In genomic region chr12:72628751-72629150, GRCm38 (mm10) we compare ENCODE assay signal across 39 mouse cellular contexts. TPM values are rescaled to one million over a fixed set of nuclear protein-coding genes. Genes with fewer than 3 reads are reported as not detected.
"Had no signal": no experiment of that assay in that cellular context is flagged by ENCODE, and none has a peak within 500 bp of the region (broad histone marks: within the 10 kb centered on the region; RNA-seq: fewer than 3 reads in every experiment).

No protein-coding gene starts in this region.

- H3K27ac ChIP-seq: embryonic facial prominence, embryonic 10.5 days; embryonic facial prominence, embryonic 12.5 days; embryonic facial prominence, embryonic 13.5 days; embryonic facial prominence, embryonic 15.5 days; forebrain, embryonic 10.5 days; forebrain, embryonic 12.5 days; forebrain, embryonic 13.5 days; forebrain, embryonic 15.5 days; gastrocnemius, adult 2 months; heart, adult 2 months had no signal

- H3K4me2 ChIP-seq: embryonic facial prominence, embryonic 12.5 days; embryonic facial prominence, embryonic 13.5 days; embryonic facial prominence, embryonic 15.5 days; forebrain, embryonic 12.5 days; forebrain, embryonic 13.5 days; forebrain, embryonic 15.5 days had no signal

- H3K9me3 ChIP-seq: embryonic facial prominence, embryonic 10.5 days; embryonic facial prominence, embryonic 12.5 days; embryonic facial prominence, embryonic 13.5 days; embryonic facial prominence, embryonic 15.5 days; forebrain, embryonic 10.5 days; forebrain, embryonic 13.5 days; forebrain, embryonic 15.5 days had no signal

- H3K4me3 ChIP-seq: embryonic facial prominence, embryonic 10.5 days; embryonic facial prominence, embryonic 12.5 days; embryonic facial prominence, embryonic 13.5 days; embryonic facial prominence, embryonic 15.5 days; erythroblast, embryonic 14.5 days; forebrain, embryonic 10.5 days; forebrain, embryonic 12.5 days; forebrain, embryonic 13.5 days; forebrain, embryonic 15.5 days; gastrocnemius, adult 2 months; heart, adult 2 months had no signal

- H3K36me3 ChIP-seq: embryonic facial prominence, embryonic 10.5 days; embryonic facial prominence, embryonic 12.5 days; embryonic facial prominence, embryonic 13.5 days; embryonic facial prominence, embryonic 15.5 days; forebrain, embryonic 10.5 days; forebrain, embryonic 12.5 days; forebrain, embryonic 15.5 days had no signal

- H3K27me3 ChIP-seq: embryonic facial prominence, embryonic 12.5 days; embryonic facial prominence, embryonic 13.5 days; embryonic facial prominence, embryonic 15.5 days; forebrain, embryonic 12.5 days; forebrain, embryonic 13.5 days; forebrain, embryonic 15.5 days had no signal

- DNase-seq: cerebellum, adult 18-20 months; cerebellum, adult 2 months; cerebellum, adult 8-10 months; cerebellum, adult 9-10 months; cerebellum, adult 9-11 months; cerebellum, postnatal 10 days; cerebellum, postnatal 14 days; cerebellum, postnatal 25 days; cerebellum, postnatal 36 days; embryo, embryonic 11 days; forebrain, postnatal 0 days; gastrocnemius, adult 2 months; gastrocnemius, postnatal 10 days; gastrocnemius, postnatal 14 days; gastrocnemius, postnatal 25 days; gastrocnemius, postnatal 36 days; heart, adult 2 months had no signal

- H3K4me1 ChIP-seq: embryonic facial prominence, embryonic 10.5 days; embryonic facial prominence, embryonic 12.5 days; embryonic facial prominence, embryonic 13.5 days; embryonic facial prominence, embryonic 15.5 days; forebrain, embryonic 10.5 days; forebrain, embryonic 12.5 days; forebrain, embryonic 13.5 days; forebrain, embryonic 15.5 days had no signal

- H3K9ac ChIP-seq: embryonic facial prominence, embryonic 12.5 days; embryonic facial prominence, embryonic 13.5 days; embryonic facial prominence, embryonic 15.5 days; forebrain, embryonic 12.5 days; forebrain, embryonic 13.5 days; forebrain, embryonic 15.5 days; forebrain, postnatal 0 days had no signal

- ATAC-seq: forebrain, embryonic 13.5 days; forebrain, embryonic 14.5 days; forebrain, embryonic 15.5 days; forebrain, embryonic 16.5 days; forebrain, postnatal 0 days had no signal

RNA-seq across cellular contexts. Expression of gene Gm4756, which starts 20.7 kb away (rescaled TPM):
- total RNA-seq: common myeloid progenitor, adult 5-6 weeks; forebrain, postnatal 0 days; gastrocnemius, adult 18-20 months; gastrocnemius, adult 2 months; gastrocnemius, adult 8-10 months; gastrocnemius, postnatal 10 days; gastrocnemius, postnatal 14 days; gastrocnemius, postnatal 25 days; gastrocnemius, postnatal 36 days; gastrocnemius, postnatal 4 days; granulocyte monocyte progenitor cell, adult 5-6 weeks; heart, adult 2 months had no signal
- polyA plus RNA-seq: cerebellum, adult 2 months; cortical plate, adult 2 months; embryonic facial prominence, embryonic 10.5 days; embryonic facial prominence, embryonic 11.5 days; embryonic facial prominence, embryonic 12.5 days; embryonic facial prominence, embryonic 13.5 days; embryonic facial prominence, embryonic 14.5 days; embryonic facial prominence, embryonic 15.5 days; erythroblast, embryonic 14.5 days; forebrain, embryonic 10.5 days; forebrain, embryonic 11.5 days; forebrain, embryonic 12.5 days; forebrain, embryonic 13.5 days; forebrain, embryonic 14.5 days; forebrain, embryonic 15.5 days; forebrain, embryonic 16.5 days; forebrain, postnatal 0 days; frontal cortex, adult 2 months; gonadal fat pad, adult 2 months; heart, adult 2 months had no signal

RNA-seq across cellular contexts. Expression of gene Dhrs7, which starts 36.0 kb away (rescaled TPM):
- polyA plus RNA-seq: erythroblast, embryonic 14.5 days had no signal
